Mouse (Mus musculus) heart, embryonic 11.5 days (tissue): ENCODE results near the gene Sncb. TPM values are rescaled to one million over a fixed set of nuclear protein-coding genes. Genes with fewer than 3 reads are reported as not detected.

Experiments
- ATAC-seq: fragments of 200-750 bp; cut with Nextera tagmentation; replicated peaks from 2 replicates; pipeline ENCODE4 v1.8.0; 2017; ENCODE audit warnings: moderate library complexity; ENCODE audit not compliant: insufficient number of reproducible peaks, low FRiP score, low TSS enrichment
- H3K27ac ChIP-seq: fragments of 300-500 bp; sonication (generic); 2 replicates; pipeline ENCODE4 v1.5.1; 2014; ENCODE audit warnings: mild to moderate bottlenecking, low read depth, low read length
- H3K27me3 ChIP-seq: fragments of 300-500 bp; sonication (generic); 2 replicates; pipeline ENCODE4 v1.6.1; 2014; ENCODE audit warnings: mild to moderate bottlenecking, low read length, mixed read lengths; ENCODE audit not compliant: control insufficient read depth, insufficient read depth
- H3K36me3 ChIP-seq: fragments of 300-500 bp; sonication (generic); 2 replicates; pipeline ENCODE4 v1.6.1; 2014; ENCODE audit warnings: mild to moderate bottlenecking, low read length, moderate library complexity, mixed read lengths; ENCODE audit not compliant: control insufficient read depth, insufficient read depth
- H3K4me1 ChIP-seq: fragments of 300-500 bp; sonication (generic); 2 replicates; pipeline ENCODE4 v1.6.1; 2014; ENCODE audit warnings: low read length; ENCODE audit not compliant: control insufficient read depth, insufficient read depth
- H3K4me2 ChIP-seq: fragments of 300-500 bp; sonication (generic); 2 replicates; pipeline ENCODE4 v1.6.1; 2014; ENCODE audit warnings: mild to moderate bottlenecking, moderate library complexity
- H3K4me3 ChIP-seq: fragments of 300-500 bp; sonication (generic); 2 replicates; pipeline ENCODE4 v1.5.1; 2014; ENCODE audit warnings: low read depth, low read length
- H3K9ac ChIP-seq: fragments of 300-500 bp; sonication (generic); 2 replicates; pipeline ENCODE4 v1.6.1; 2014; ENCODE audit warnings: mild to moderate bottlenecking, low read depth, low read length, moderate library complexity
- H3K9me3 ChIP-seq: fragments of 300-500 bp; sonication (generic); replicated peaks from 2 replicates; pipeline ENCODE4 v1.6.1; 2016; ENCODE audit warnings: low read length; ENCODE audit not compliant: control insufficient read depth
- WGBS: fragments of 180-500 bp; shearing (Covaris S2); extraction: QIAGEN DNeasy Blood & Tissue Kit; methylation state at CpG from one replicate; pipeline ENCODE4 v1.1.7; 2014; ENCODE audit not compliant: insufficient replicate concordance; 5-methylcytosine and 5-hydroxymethylcytosine counted together
- polyA plus RNA-seq: library from polyadenylated mRNA; unstranded; fragments of >200 nt; fragmentation: Nextera tagmentation; extraction: Ambion mirVana; gene quantifications from 2 replicates; pipeline ENCODE4 v1.2.1, GENCODE M21; 2014

The Sncb gene
- polyA plus RNA-seq, 1 experiment from 2014 or later = 0.59 TPM

- peaks cover 68% of the 10 kb centered on the region for H3K27me3 ChIP-seq
- H3K36me3 ChIP-seq = no peaks in the 10 kb centered on the region
- ATAC-seq = no peak
- H3K4me1 ChIP-seq = peaks cover 6% of the 10 kb centered on the region; the same call in 1 of the 2 replicates
- peak overlapping the region; percentile 34 for H3K4me3 ChIP-seq
- H3K27ac ChIP-seq = no peak overlapping the region
- H3K9ac ChIP-seq = no peak overlapping the region
- WGBS = 4% methylated on average over 44 of the region's 44 CpGs
- H3K4me2 ChIP-seq = peak overlapping the region; percentile 67
- no peaks in the 10 kb centered on the region for H3K9me3 ChIP-seq
These were observed 859 bp downstream of the Sncb start for GRCm38 (mm10) chr13:54765281-54766191.

- no peak overlapping the region for H3K27ac ChIP-seq
- no peaks in the 10 kb centered on the region for H3K36me3 ChIP-seq
- H3K27me3 ChIP-seq = peaks cover 77% of the 10 kb centered on the region
- H3K4me3 ChIP-seq = no peak overlapping the region
- 77% methylated on average over 7 of the region's 7 CpGs for WGBS
- no peak for ATAC-seq
- H3K4me1 ChIP-seq = peaks cover 8% of the 10 kb centered on the region; the same call in 1 of the 2 replicates
- no peak overlapping the region for H3K4me2 ChIP-seq
- H3K9ac ChIP-seq = no peak overlapping the region
- no peaks in the 10 kb centered on the region for H3K9me3 ChIP-seq
These were observed 5.5 kb downstream of the Sncb start for GRCm38 (mm10) chr13:54760906-54761305.

GRCm38 (mm10) chr13:54760164-54760795 lies 6.1 kb downstream of the Sncb start:
- WGBS = 54% methylated on average over 8 of the region's 8 CpGs
- Histone ChIP-seq H3K4me2 (no peak overlapping the region), H3K9ac (no peak overlapping the region), H3K27me3 (peaks cover 74% of the 10 kb centered on the region), H3K9me3 (no peaks in the 10 kb centered on the region), H3K27ac (no peak overlapping the region), H3K4me3 (no peak overlapping the region), H3K36me3 (no peaks in the 10 kb centered on the region), H3K4me1 (peaks cover 8% of the 10 kb centered on the region; the same call in 1 of the 2 replicates)
- ATAC-seq = no peak

GRCm38 (mm10) chr13:54759496-54759895 lies 6.9 kb downstream of the Sncb start:
- Histone ChIP-seq H3K9ac (no peak overlapping the region), H3K4me2 (no peak overlapping the region), H3K36me3 (no peaks in the 10 kb centered on the region), H3K27ac (no peak overlapping the region), H3K4me3 (no peak overlapping the region), H3K9me3 (no peaks in the 10 kb centered on the region), H3K4me1 (peaks cover 8% of the 10 kb centered on the region; the same call in 1 of the 2 replicates), H3K27me3 (peaks cover 66% of the 10 kb centered on the region)
- no peak for ATAC-seq
- 21% methylated on average over 7 of the region's 7 CpGs for WGBS

GRCm38 (mm10) chr13:54758756-54759470 lies 7.5 kb downstream of the Sncb start:
- no peak for ATAC-seq
- Histone ChIP-seq H3K27me3 (peaks cover 60% of the 10 kb centered on the region), H3K4me1 (peaks cover 8% of the 10 kb centered on the region; the same call in 1 of the 2 replicates), H3K9ac (no peak overlapping the region), H3K4me2 (peak overlapping the region; percentile 66), H3K9me3 (no peaks in the 10 kb centered on the region), H3K4me3 (peak overlapping the region; percentile 37), H3K36me3 (no peaks in the 10 kb centered on the region), H3K27ac (no peak overlapping the region)
- WGBS = under 1% methylated on average over 29 of the region's 29 CpGs

GRCm38 (mm10) chr13:54758045-54758755 lies 8.2 kb downstream of the Sncb start:
- under 1% methylated on average over 43 of the region's 43 CpGs for WGBS
- Histone ChIP-seq H3K4me1 (peaks cover 8% of the 10 kb centered on the region; the same call in 1 of the 2 replicates), H3K9ac (no peak overlapping the region), H3K27me3 (peaks cover 53% of the 10 kb centered on the region), H3K4me3 (peak overlapping the region; percentile 37), H3K9me3 (no peaks in the 10 kb centered on the region), H3K4me2 (peak overlapping the region; percentile 66), H3K27ac (no peak overlapping the region), H3K36me3 (no peaks in the 10 kb centered on the region)
- ATAC-seq = peak; percentile 70

GRCm38 (mm10) chr13:54757093-54757830 lies 9.1 kb downstream of the Sncb start:
- Histone ChIP-seq H3K36me3 (no peaks in the 10 kb centered on the region), H3K4me1 (peaks cover 8% of the 10 kb centered on the region; the same call in 1 of the 2 replicates), H3K27ac (no peak overlapping the region), H3K4me3 (peak overlapping the region; percentile 37; the same call in 1 of the 2 replicates), H3K4me2 (peak overlapping the region; percentile 66), H3K9me3 (no peaks in the 10 kb centered on the region), H3K27me3 (peaks cover 48% of the 10 kb centered on the region), H3K9ac (no peak overlapping the region)
- 44% methylated on average over 10 of the region's 10 CpGs for WGBS
- ATAC-seq = no peak
